Mouse (Mus musculus) heart, embryonic 15.5 days (tissue): Measurements from ENCODE around the gene Robo2. TPM values are rescaled to one million over a fixed set of nuclear protein-coding genes. Genes with fewer than 3 reads are reported as not detected.

Experiments
- ATAC-seq: fragments of 200-750 bp; cut with Nextera tagmentation; replicated peaks from 2 replicates; pipeline ENCODE4 v1.8.0; 2017; ENCODE audit warnings: low read depth, moderate TSS enrichment; ENCODE audit not compliant: insufficient number of reproducible peaks, insufficient read depth, low FRiP score
- H3K27ac ChIP-seq: fragments of 300-500 bp; sonication (generic); 2 replicates; pipeline ENCODE4 v1.5.1; 2015; ENCODE audit warnings: mild to moderate bottlenecking, inconsistent platforms
- H3K27me3 ChIP-seq: fragments of 300-500 bp; sonication (generic); 2 replicates; pipeline ENCODE4 v1.6.1; 2015; ENCODE audit warnings: inconsistent platforms
- H3K36me3 ChIP-seq: fragments of 300-500 bp; sonication (generic); 2 replicates; pipeline ENCODE4 v1.6.1; 2015; ENCODE audit warnings: mild to moderate bottlenecking, inconsistent platforms
- H3K4me1 ChIP-seq: fragments of 300-500 bp; sonication (generic); replicated peaks from 2 replicates; pipeline ENCODE4 v1.6.1; 2015; ENCODE audit warnings: inconsistent platforms
- H3K4me2 ChIP-seq: fragments of 300-500 bp; sonication (generic); 2 replicates; pipeline ENCODE4 v1.6.1; 2015; ENCODE audit warnings: inconsistent platforms, mild to moderate bottlenecking, moderate library complexity
- H3K4me3 ChIP-seq: fragments of 300-500 bp; sonication (generic); 2 replicates; pipeline ENCODE4 v1.5.1; 2015; ENCODE audit warnings: mild to moderate bottlenecking, inconsistent platforms
- H3K9ac ChIP-seq: fragments of 300-500 bp; sonication (generic); 2 replicates; pipeline ENCODE4 v1.6.1; 2015; ENCODE audit warnings: mild to moderate bottlenecking, inconsistent platforms
- H3K9me3 ChIP-seq: fragments of 300-500 bp; sonication (generic); replicated peaks from 2 replicates; pipeline ENCODE4 v1.6.1; 2016; ENCODE audit warnings: inconsistent platforms
- WGBS: fragments of 180-500 bp; shearing (Covaris S2); methylation state at CpG from one replicate; pipeline ENCODE4 v1.1.7; 2015; ENCODE audit warnings: mixed read lengths; 5-methylcytosine and 5-hydroxymethylcytosine counted together
- polyA plus RNA-seq: library from polyadenylated mRNA; unstranded; fragments of >200 nt; fragmentation: Nextera tagmentation; extraction: Ambion mirVana; gene quantifications from 2 replicates; pipeline ENCODE4 v1.2.1, GENCODE M21; 2015

Robo2 gene
- polyA plus RNA-seq, 1 experiment from 2014 or later = 7.1 TPM

GRCm38 (mm10) chr16:74192979-74193554 is 218.6 kb downstream of the Robo2 start:
- Histone ChIP-seq H3K27ac (no peak overlapping the region), H3K9ac (no peak overlapping the region), H3K4me2 (no peak overlapping the region), H3K9me3 (no peaks in the 10 kb centered on the region), H3K36me3 (no peaks in the 10 kb centered on the region), H3K4me3 (no peak overlapping the region), H3K27me3 (no peaks in the 10 kb centered on the region), H3K4me1 (no peaks in the 10 kb centered on the region)
- WGBS = 78% methylated on average over 8 of the region's 8 CpGs
- ATAC-seq = no peak

- Histone ChIP-seq H3K36me3 (no peaks in the 10 kb centered on the region), H3K4me1 (no peaks in the 10 kb centered on the region), H3K9me3 (no peaks in the 10 kb centered on the region), H3K9ac (no peak overlapping the region), H3K27me3 (no peaks in the 10 kb centered on the region), H3K27ac (no peak overlapping the region), H3K4me2 (no peak overlapping the region), H3K4me3 (no peak overlapping the region)
- WGBS = 78% methylated on average over 2 of the region's 2 CpGs
- no peak for ATAC-seq
These were observed 220.0 kb downstream of the Robo2 start for GRCm38 (mm10) chr16:74191621-74192020.

GRCm38 (mm10) chr16:74182509-74183113 is 229.0 kb downstream of the Robo2 start:
- Histone ChIP-seq H3K9ac (no peak overlapping the region), H3K27ac (no peak overlapping the region), H3K9me3 (no peaks in the 10 kb centered on the region), H3K4me1 (no peaks in the 10 kb centered on the region), H3K4me2 (no peak overlapping the region), H3K27me3 (no peaks in the 10 kb centered on the region), H3K4me3 (no peak overlapping the region), H3K36me3 (no peaks in the 10 kb centered on the region)
- 48% methylated on average over 3 of the region's 3 CpGs for WGBS
- ATAC-seq = no peak

GRCm38 (mm10) chr16:74172673-74173072 is 239.0 kb downstream of the Robo2 start:
- H3K4me2 ChIP-seq = no peak overlapping the region
- no peak overlapping the region for H3K27ac ChIP-seq
- H3K9ac ChIP-seq = no peak overlapping the region
- no peaks in the 10 kb centered on the region for H3K36me3 ChIP-seq
- ATAC-seq = no peak
- WGBS = 73% methylated on average over 3 of the region's 3 CpGs
- H3K27me3 ChIP-seq = no peaks in the 10 kb centered on the region
- H3K9me3 ChIP-seq = no peaks in the 10 kb centered on the region
- H3K4me1 ChIP-seq = peaks cover 3% of the 10 kb centered on the region; the same call in 1 of the 2 replicates
- no peak overlapping the region for H3K4me3 ChIP-seq

- no peak for ATAC-seq
- H3K9me3 ChIP-seq = no peaks in the 10 kb centered on the region
- H3K4me2 ChIP-seq = no peak overlapping the region
- no peak overlapping the region for H3K27ac ChIP-seq
- H3K36me3 ChIP-seq = no peaks in the 10 kb centered on the region
- peaks cover 3% of the 10 kb centered on the region; the same call in 1 of the 2 replicates for H3K4me1 ChIP-seq
- H3K9ac ChIP-seq = no peak overlapping the region
- 94% methylated on average over 4 of the region's 4 CpGs for WGBS
- H3K27me3 ChIP-seq = no peaks in the 10 kb centered on the region
- H3K4me3 ChIP-seq = no peak overlapping the region
These were observed 242.0 kb downstream of the Robo2 start for GRCm38 (mm10) chr16:74169642-74170041.

- no peak overlapping the region for H3K9ac ChIP-seq
- no peaks in the 10 kb centered on the region for H3K9me3 ChIP-seq
- no peak overlapping the region for H3K4me3 ChIP-seq
- no peaks in the 10 kb centered on the region for H3K27me3 ChIP-seq
- no peak for ATAC-seq
- WGBS = 77% methylated on average over 7 of the region's 7 CpGs
- H3K27ac ChIP-seq = no peak overlapping the region
- peaks cover 3% of the 10 kb centered on the region; the same call in 1 of the 2 replicates for H3K4me1 ChIP-seq
- no peaks in the 10 kb centered on the region for H3K36me3 ChIP-seq
- H3K4me2 ChIP-seq = no peak overlapping the region
These were observed 242.5 kb downstream of the Robo2 start for GRCm38 (mm10) chr16:74169121-74169520.

- no peak overlapping the region for H3K27ac ChIP-seq
- H3K4me3 ChIP-seq = no peak overlapping the region
- H3K27me3 ChIP-seq = no peaks in the 10 kb centered on the region
- no peak overlapping the region for H3K9ac ChIP-seq
- peaks cover 3% of the 10 kb centered on the region; the same call in 1 of the 2 replicates for H3K4me1 ChIP-seq
- ATAC-seq = no peak
- no peaks in the 10 kb centered on the region for H3K9me3 ChIP-seq
- no peak overlapping the region for H3K4me2 ChIP-seq
- H3K36me3 ChIP-seq = no peaks in the 10 kb centered on the region
These were observed 243.8 kb downstream of the Robo2 start for GRCm38 (mm10) chr16:74167832-74168231.

- Histone ChIP-seq H3K4me3 (no peak overlapping the region), H3K4me1 (no peaks in the 10 kb centered on the region), H3K4me2 (no peak overlapping the region), H3K27ac (no peak overlapping the region), H3K27me3 (no peaks in the 10 kb centered on the region), H3K36me3 (no peaks in the 10 kb centered on the region), H3K9ac (no peak overlapping the region), H3K9me3 (no peaks in the 10 kb centered on the region)
- ATAC-seq = no peak
- 86% methylated on average over 4 of the region's 4 CpGs for WGBS
These were observed 249.6 kb downstream of the Robo2 start for GRCm38 (mm10) chr16:74162041-74162440.

- H3K27me3 ChIP-seq = no peaks in the 10 kb centered on the region
- H3K9me3 ChIP-seq = no peaks in the 10 kb centered on the region
- no peak for ATAC-seq
- 87% methylated on average over 3 of the region's 3 CpGs for WGBS
- H3K36me3 ChIP-seq = no peaks in the 10 kb centered on the region
- no peak overlapping the region for H3K9ac ChIP-seq
- no peaks in the 10 kb centered on the region for H3K4me1 ChIP-seq
- no peak overlapping the region for H3K4me3 ChIP-seq
- no peak overlapping the region for H3K4me2 ChIP-seq
- no peak overlapping the region for H3K27ac ChIP-seq
These were observed 252.4 kb downstream of the Robo2 start for GRCm38 (mm10) chr16:74159189-74159588.

GRCm38 (mm10) chr16:74136181-74136580 is 275.4 kb downstream of the Robo2 start:
- H3K4me1 ChIP-seq = no peaks in the 10 kb centered on the region
- no peaks in the 10 kb centered on the region for H3K36me3 ChIP-seq
- WGBS = 85% methylated on average over 1 of the region's 1 CpGs
- no peaks in the 10 kb centered on the region for H3K9me3 ChIP-seq
- H3K4me3 ChIP-seq = no peak overlapping the region
- H3K27ac ChIP-seq = no peak overlapping the region
- no peak overlapping the region for H3K4me2 ChIP-seq
- ATAC-seq = no peak
- no peak overlapping the region for H3K9ac ChIP-seq
- H3K27me3 ChIP-seq = no peaks in the 10 kb centered on the region

GRCm38 (mm10) chr16:74132833-74133232 is 278.8 kb downstream of the Robo2 start:
- Histone ChIP-seq H3K9me3 (no peaks in the 10 kb centered on the region), H3K27ac (no peak overlapping the region), H3K27me3 (no peaks in the 10 kb centered on the region), H3K36me3 (no peaks in the 10 kb centered on the region), H3K4me3 (no peak overlapping the region), H3K4me2 (no peak overlapping the region), H3K9ac (no peak overlapping the region), H3K4me1 (no peaks in the 10 kb centered on the region)
- 49% methylated on average over 6 of the region's 6 CpGs for WGBS
- ATAC-seq = no peak

- Histone ChIP-seq H3K27ac (no peak overlapping the region), H3K9me3 (no peaks in the 10 kb centered on the region), H3K4me1 (no peaks in the 10 kb centered on the region), H3K9ac (no peak overlapping the region), H3K4me2 (no peak overlapping the region), H3K36me3 (no peaks in the 10 kb centered on the region), H3K27me3 (no peaks in the 10 kb centered on the region), H3K4me3 (no peak overlapping the region)
- WGBS = 82% methylated on average over 5 of the region's 5 CpGs
- ATAC-seq = no peak
These were observed 280.3 kb downstream of the Robo2 start for GRCm38 (mm10) chr16:74131370-74131769.
